Comparison of ENCODE assay signal across 8 mouse cellular contexts in the genomic region with DNA sequence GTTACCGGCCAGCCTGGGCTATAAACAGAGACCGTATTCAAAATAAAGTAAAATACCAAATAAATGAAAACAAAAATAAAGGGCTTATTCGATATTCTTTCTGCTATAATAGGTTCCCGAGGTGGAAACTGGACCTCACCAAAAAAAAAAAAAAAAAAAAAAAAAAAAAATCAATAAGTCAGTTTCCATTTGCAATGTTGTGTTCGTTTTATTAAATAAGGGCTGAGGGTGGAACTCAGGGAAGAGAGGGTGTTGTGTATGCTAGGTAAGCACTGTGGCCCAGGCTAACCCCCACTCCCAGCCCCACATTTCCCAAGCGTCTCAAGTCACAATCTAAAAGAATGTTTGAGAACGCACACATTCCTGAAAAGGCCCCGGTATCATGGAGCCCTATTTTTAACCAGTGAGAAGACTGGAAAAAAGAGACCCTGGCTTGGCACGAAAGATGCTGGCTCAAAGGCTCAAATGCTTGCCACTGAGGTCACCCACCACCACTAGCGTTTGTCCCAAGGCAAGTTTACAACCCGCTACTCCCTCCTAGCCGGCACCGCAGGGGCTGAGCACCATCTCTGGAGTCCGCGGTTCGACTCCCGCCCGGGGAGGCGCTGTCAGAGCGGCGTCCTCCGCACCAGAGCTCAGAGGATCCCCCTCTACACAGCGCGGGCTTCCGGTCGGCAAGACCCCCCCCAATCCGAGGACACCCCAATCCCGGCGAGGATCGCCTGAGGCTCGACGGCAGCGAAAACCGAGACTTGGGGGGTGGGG. TPM values are rescaled to one million over a fixed set of nuclear protein-coding genes. Genes with fewer than 3 reads are reported as not detected.
DNase-seq lines count a peak whose midpoint lies in the region; ATAC-seq and TF ChIP-seq lines count a peak whose summit lies in the region.

No protein-coding gene starts in this region.

- WGBS in heart, embryonic 11.5 days (ENCODE audit: insufficient replicate concordance), result 9% methylated on average over 34 of the region's 34 CpGs
- WGBS in embryonic facial prominence, embryonic 11.5 days, result 11% methylated on average over 34 of the region's 34 CpGs
- 11% methylated on average over 34 of the region's 34 CpGs for WGBS in hindbrain, embryonic 14.5 days
- WGBS in liver, embryonic 14.5 days (ENCODE audit: insufficient replicate concordance), result 10% methylated on average over 34 of the region's 34 CpGs
- WGBS in neural tube, embryonic 13.5 days, result 9% methylated on average over 34 of the region's 34 CpGs

- no peak for DNase-seq in heart, postnatal 25 days (ENCODE audit: low spot score)
- DNase-seq in NIH3T3 (ENCODE audit: low read depth), result peak; percentile 40
- peak; percentile 47 for DNase-seq in embryonic facial prominence, embryonic 11.5 days (ENCODE audit: low spot score)
- DNase-seq in hindbrain, embryonic 14.5 days (ENCODE audit: low spot score), result peak; percentile 43
- DNase-seq in liver, embryonic 14.5 days (ENCODE audit: low read depth in 3 of 3, low spot score in 3 of 3), result no peak

- TF ChIP-seq CTCF in liver, embryonic 14.5 days (IDR thresholded peaks at IDR 0.05; ENCODE audit: low read depth), result no peak

- peak overlapping the region; percentile 62 for H3K4me2 ChIP-seq in heart, embryonic 11.5 days
- peak overlapping the region; percentile 64 for H3K4me2 ChIP-seq in embryonic facial prominence, embryonic 11.5 days (ENCODE audit: low read depth, low read length)
- H3K4me2 ChIP-seq in hindbrain, embryonic 14.5 days (replicated peaks), result peak overlapping the region; percentile 79
- H3K4me2 ChIP-seq in liver, embryonic 14.5 days (ENCODE audit: low read depth), result peak overlapping the region; percentile 59
- peak overlapping the region; percentile 57 for H3K4me2 ChIP-seq in neural tube, embryonic 13.5 days

- peak; percentile 29 for ATAC-seq in heart, embryonic 11.5 days (replicated peaks; ENCODE audit: insufficient number of reproducible peaks, low FRiP score, low TSS enrichment)
- peak; percentile 65 for ATAC-seq in embryonic facial prominence, embryonic 11.5 days (replicated peaks; ENCODE audit: insufficient number of reproducible peaks, low FRiP score, low TSS enrichment, low read depth)
- peak; percentile 34 for ATAC-seq in hindbrain, embryonic 14.5 days (ENCODE audit: low FRiP score)
- ATAC-seq in liver, embryonic 14.5 days (ENCODE audit: insufficient read depth), result peak; percentile 24; the same call in 1 of the 2 replicates
- ATAC-seq in neural tube, embryonic 13.5 days (ENCODE audit: low read depth), result peak; percentile 70
- no peak for ATAC-seq in monocyte, adult 5-6 weeks (replicated peaks; ENCODE audit: insufficient number of reproducible peaks, low FRiP score, low TSS enrichment, poor library complexity, severe bottlenecking)

- no peak for TF ChIP-seq EP300 in liver, embryonic 14.5 days (IDR thresholded peaks at IDR 0.05; ENCODE audit: low read depth)

- no peaks in the 10 kb centered on the region for H3K27me3 ChIP-seq in heart, embryonic 11.5 days (ENCODE audit: control insufficient read depth, insufficient read depth, low read length)
- no peaks in the 10 kb centered on the region for H3K27me3 ChIP-seq in embryonic facial prominence, embryonic 11.5 days (ENCODE audit: control insufficient read depth, insufficient read depth, low read length)
- no peaks in the 10 kb centered on the region for H3K27me3 ChIP-seq in hindbrain, embryonic 14.5 days (ENCODE audit: control insufficient read depth, insufficient read depth, low read length)
- H3K27me3 ChIP-seq in liver, embryonic 14.5 days (ENCODE audit: control insufficient read depth, insufficient read depth, low read length), result no peaks in the 10 kb centered on the region
- H3K27me3 ChIP-seq in neural tube, embryonic 13.5 days, result no peaks in the 10 kb centered on the region

- H3K27ac ChIP-seq in heart, embryonic 11.5 days (ENCODE audit: low read depth, low read length), result peak overlapping the region; percentile 80
- 0 out of 2 replicates have a peak overlapping the region, but pooled peaks have one; percentile 22 for H3K27ac ChIP-seq in embryonic facial prominence, embryonic 11.5 days (replicated peaks; ENCODE audit: low read depth, low read length)
- H3K27ac ChIP-seq in hindbrain, embryonic 14.5 days, result peak overlapping the region; percentile 87
- H3K27ac ChIP-seq in liver, embryonic 14.5 days, result no peak overlapping the region
- H3K27ac ChIP-seq in neural tube, embryonic 13.5 days (replicated peaks), result peak overlapping the region; percentile 83

- H3K36me3 ChIP-seq in heart, embryonic 11.5 days (ENCODE audit: control insufficient read depth, insufficient read depth, low read length), result peaks cover 23% of the 10 kb centered on the region
- peaks cover 2% of the 10 kb centered on the region; the same call in 1 of the 2 replicates for H3K36me3 ChIP-seq in embryonic facial prominence, embryonic 11.5 days (replicated peaks; ENCODE audit: control insufficient read depth, insufficient read depth, low read depth, low read length)
- peaks cover 36% of the 10 kb centered on the region for H3K36me3 ChIP-seq in hindbrain, embryonic 14.5 days (replicated peaks; ENCODE audit: control insufficient read depth, insufficient read depth)
- peaks cover 6% of the 10 kb centered on the region for H3K36me3 ChIP-seq in liver, embryonic 14.5 days (replicated peaks; ENCODE audit: control insufficient read depth, insufficient read depth, low read depth)
- peaks cover 43% of the 10 kb centered on the region for H3K36me3 ChIP-seq in neural tube, embryonic 13.5 days

- intact Hi-C loops in heart, postnatal 25 days (cut with DNase I), result loop anchor here (5.0 to 10.0 kb wide), 3 partner anchors 59 to 252 kb away; partner anchors contain the start of genes Ankrd27, Cep89, Faap24 and Nudt19

- H3K4me3 ChIP-seq in heart, embryonic 11.5 days (ENCODE audit: low read depth, low read length), result peak overlapping the region; percentile 89
- peak overlapping the region; percentile 65 for H3K4me3 ChIP-seq in embryonic facial prominence, embryonic 11.5 days (ENCODE audit: low read depth, low read length)
- H3K4me3 ChIP-seq in hindbrain, embryonic 14.5 days (replicated peaks; ENCODE audit: low read length), result peak overlapping the region; percentile 97
- H3K4me3 ChIP-seq in liver, embryonic 14.5 days (ENCODE audit: insufficient read depth in 1 of 2, low read depth in 2 of 2, low read length in 2 of 2), result peak overlapping the region; percentile 64 to 92
- peak overlapping the region; percentile 61 for H3K4me3 ChIP-seq in neural tube, embryonic 13.5 days

- H3K9ac ChIP-seq in heart, embryonic 11.5 days (ENCODE audit: low read depth, low read length), result peak overlapping the region; percentile 89
- peak overlapping the region; percentile 67 for H3K9ac ChIP-seq in embryonic facial prominence, embryonic 11.5 days (replicated peaks; ENCODE audit: low read length)
- H3K9ac ChIP-seq in hindbrain, embryonic 14.5 days, result peak overlapping the region; percentile 90
- peak overlapping the region; percentile 67 for H3K9ac ChIP-seq in liver, embryonic 14.5 days (replicated peaks)
- peak overlapping the region; percentile 85 for H3K9ac ChIP-seq in neural tube, embryonic 13.5 days

- 0 out of 2 replicates have a peak, but pooled peaks cover 2% of the 10 kb centered on the region for H3K4me1 ChIP-seq in heart, embryonic 11.5 days (ENCODE audit: control insufficient read depth, insufficient read depth, low read length)
- H3K4me1 ChIP-seq in embryonic facial prominence, embryonic 11.5 days (ENCODE audit: control insufficient read depth, insufficient read depth, low read length), result no peaks in the 10 kb centered on the region
- no peaks in the 10 kb centered on the region for H3K4me1 ChIP-seq in hindbrain, embryonic 14.5 days (replicated peaks; ENCODE audit: control insufficient read depth, insufficient read depth, low read length)
- peaks cover 13 to 14% of the 10 kb centered on the region in 2 experiments for H3K4me1 ChIP-seq in liver, embryonic 14.5 days (replicated peaks; ENCODE audit: control insufficient read depth in 2 of 2, insufficient read depth in 2 of 2, low read length in 1 of 2)
- peaks cover 13% of the 10 kb centered on the region for H3K4me1 ChIP-seq in neural tube, embryonic 13.5 days (replicated peaks)

- H3K9me3 ChIP-seq in heart, embryonic 11.5 days (replicated peaks; ENCODE audit: control insufficient read depth, low read length), result no peaks in the 10 kb centered on the region
- no peaks in the 10 kb centered on the region for H3K9me3 ChIP-seq in embryonic facial prominence, embryonic 11.5 days (replicated peaks; ENCODE audit: control insufficient read depth, low read length)
- no peaks in the 10 kb centered on the region for H3K9me3 ChIP-seq in hindbrain, embryonic 14.5 days (ENCODE audit: control insufficient read depth, low read length)
- H3K9me3 ChIP-seq in liver, embryonic 14.5 days (ENCODE audit: control insufficient read depth, low read length), result no peaks in the 10 kb centered on the region
- no peaks in the 10 kb centered on the region for H3K9me3 ChIP-seq in neural tube, embryonic 13.5 days

RNA-seq across cellular contexts. Expression of gene Pdcd5, which starts 0.8 kb away (rescaled TPM):
- polyA plus RNA-seq in heart, embryonic 11.5 days (2014; fragmentation: Nextera tagmentation; extraction: Ambion mirVana), result 296 and 323 TPM in 2 replicates
- total RNA-seq in heart, postnatal 25 days (2021), result 100 to 1,000 TPM in 1 of 2 experiments, 10 to 100 TPM in 1; 95.0 to 104 TPM
- 303 and 313 TPM in 2 replicates for polyA plus RNA-seq in embryonic facial prominence, embryonic 11.5 days (2014; fragmentation: Nextera tagmentation; extraction: Ambion mirVana)
- 245 and 288 TPM in 2 replicates for polyA plus RNA-seq in hindbrain, embryonic 14.5 days (2014; fragmentation: Nextera tagmentation; extraction: Ambion mirVana)
- 30.5 and 85.7 TPM in 2 replicates for polyA plus RNA-seq in liver, embryonic 14.5 days (2012; rRNA removed)
- polyA plus RNA-seq in liver, embryonic 14.5 days (2014; fragmentation: Nextera tagmentation; extraction: Ambion mirVana), result 151 and 161 TPM in 2 replicates
- polyA plus RNA-seq in neural tube, embryonic 13.5 days (2015; fragmentation: Nextera tagmentation; extraction: Ambion mirVana), result 280 and 305 TPM in 2 replicates
- 74.9 to 102 TPM (median 79.3 TPM) in 3 replicates for total RNA-seq in monocyte, adult 5-6 weeks (2017)

Comparison
In these comparisons a context has a peak if more than half of its experiments do, and no peak if none do; other contexts are left out.
1. DNase-seq: peak in NIH3T3 (single experiment), embryonic facial prominence, embryonic 11.5 days (single experiment) and hindbrain, embryonic 14.5 days (single experiment); none in heart, postnatal 25 days (single experiment) and liver, embryonic 14.5 days (0 of 3).
2. Peak in every context shown above with its lines, with median percentiles within 50 percentile points of each other: H3K4me2 ChIP-seq, H3K4me3 ChIP-seq and H3K9ac ChIP-seq.